Mouse (Mus musculus): Measurements from ENCODE around the gene Limch1. TPM values are rescaled to one million over a fixed set of nuclear protein-coding genes. Genes with fewer than 3 reads are reported as not detected.

The Limch1 gene
- total RNA-seq, 2 experiments from 2014 or later: 121 to 127 TPM

- Histone ChIP-seq H3K4me3 (no peak overlapping the region), H3K27ac (no peak overlapping the region)
- intact Hi-C loops (cut with DNase I): no loop called here
- TF ChIP-seq CTCF (IDR thresholded peaks at IDR 0.05): no peak
- no peak for DNase-seq (ENCODE audit: extremely low spot score in 1 of 2, low spot score in 2 of 2)
Observed at GRCm38 (mm10) chr5:67013926-67014325, 268.3 kb downstream of the Limch1 start.

DNA sequence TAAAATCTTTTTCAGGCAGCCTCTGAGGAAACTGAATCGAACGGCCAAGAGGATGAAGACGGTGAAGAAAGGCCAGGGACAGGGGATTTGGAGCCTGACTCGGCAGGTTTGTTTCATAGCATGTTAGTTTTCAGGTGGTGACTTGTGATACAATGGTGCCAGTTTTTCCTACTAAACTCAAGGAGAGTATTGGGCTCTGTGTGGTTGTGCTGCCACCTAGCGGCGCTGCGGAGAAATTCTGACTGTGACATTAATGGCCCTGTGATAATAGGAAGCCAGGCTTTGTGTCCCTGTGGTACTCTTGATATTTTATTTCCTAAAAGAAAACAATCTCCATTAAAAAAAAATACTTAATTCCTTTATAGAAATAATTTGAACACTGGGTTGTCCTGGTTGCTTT lies 270.8 kb downstream of the Limch1 start:
- DNase-seq (ENCODE audit: extremely low spot score in 1 of 2, low spot score in 2 of 2): peak; percentile 78 to 81
- peak; percentile 94 for TF ChIP-seq CTCF (IDR thresholded peaks at IDR 0.05)
- H3K4me3 ChIP-seq: no peak overlapping the region
- intact Hi-C loops (cut with DNase I): loop anchor here (1.0 to 2.0 kb wide), 2 partner anchors 308 to 319 kb away; no protein-coding TSS in a partner anchor
- no peak overlapping the region for H3K27ac ChIP-seq

GRCm38 (mm10) chr5:67024459-67025050 lies 278.9 kb downstream of the Limch1 start:
- intact Hi-C loops (cut with DNase I): no loop called here
- no peak for TF ChIP-seq CTCF (IDR thresholded peaks at IDR 0.05)
- DNase-seq (ENCODE audit: extremely low spot score in 1 of 2, low spot score in 2 of 2): no peak

GRCm38 (mm10) chr5:67025095-67025494 lies 279.5 kb downstream of the Limch1 start:
- TF ChIP-seq CTCF (IDR thresholded peaks at IDR 0.05): no peak
- no peak for DNase-seq (ENCODE audit: extremely low spot score in 1 of 2, low spot score in 2 of 2)
- intact Hi-C loops (cut with DNase I): no loop called here
- Histone ChIP-seq H3K4me3 (no peak overlapping the region), H3K27ac (no peak overlapping the region)

More at GRCm38 (mm10) chr5:67024459-67025050, 278.9 kb downstream of the Limch1 start:
- H3K27ac ChIP-seq: no peak overlapping the region
- H3K4me3 ChIP-seq: no peak overlapping the region

DNA sequence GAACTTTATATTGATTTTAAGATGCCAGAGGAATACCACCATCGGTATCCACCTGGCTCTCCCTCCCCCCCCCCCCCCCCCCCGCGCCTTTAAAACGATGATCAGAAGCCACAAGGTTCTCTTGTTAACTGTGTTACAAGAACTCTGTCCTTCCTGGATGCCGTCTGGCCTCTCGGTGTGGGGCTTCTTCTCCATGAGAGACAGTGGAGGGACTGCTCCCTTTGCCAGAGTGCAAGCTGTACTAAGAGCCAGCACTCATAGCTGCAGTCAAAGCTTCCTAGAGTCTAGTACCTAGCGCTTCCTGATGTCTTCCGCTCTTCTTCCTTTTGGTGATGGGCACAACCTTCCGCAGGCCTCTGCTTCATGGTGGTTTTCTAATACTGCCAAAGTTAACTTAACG lies 280.0 kb downstream of the Limch1 start:
- TF ChIP-seq CTCF (IDR thresholded peaks at IDR 0.05): no peak
- no peak for DNase-seq (ENCODE audit: extremely low spot score in 1 of 2, low spot score in 2 of 2)
- H3K27ac ChIP-seq: no peak overlapping the region

GRCm38 (mm10) chr5:67028786-67029185 lies 283.2 kb downstream of the Limch1 start:
- DNase-seq (ENCODE audit: extremely low spot score in 1 of 2, low spot score in 2 of 2): no peak
- H3K27ac ChIP-seq: no peak overlapping the region
- intact Hi-C loops (cut with DNase I): no loop called here
- H3K4me3 ChIP-seq: no peak overlapping the region
- TF ChIP-seq CTCF (IDR thresholded peaks at IDR 0.05): no peak

More for the DNA sequence above, 280.0 kb downstream of the Limch1 start:
- no peak overlapping the region for H3K4me3 ChIP-seq
- intact Hi-C loops (cut with DNase I): no loop called here

- no peak for TF ChIP-seq CTCF (IDR thresholded peaks at IDR 0.05)
- DNase-seq (ENCODE audit: extremely low spot score in 1 of 2, low spot score in 2 of 2): no peak
- intact Hi-C loops (cut with DNase I): no loop called here
- Histone ChIP-seq H3K4me3 (no peak overlapping the region), H3K27ac (no peak overlapping the region)
Observed at GRCm38 (mm10) chr5:67029946-67030345, 284.3 kb downstream of the Limch1 start.

- intact Hi-C loops (cut with DNase I): no loop called here
- Histone ChIP-seq H3K4me3 (no peak overlapping the region), H3K27ac (no peak overlapping the region)
- no peak for DNase-seq (ENCODE audit: extremely low spot score in 1 of 2, low spot score in 2 of 2)
- TF ChIP-seq CTCF (IDR thresholded peaks at IDR 0.05): no peak
Observed at GRCm38 (mm10) chr5:67032601-67033000, 287.0 kb downstream of the Limch1 start.

GRCm38 (mm10) chr5:67043932-67044331 lies 298.3 kb downstream of the Limch1 start:
- no peak for DNase-seq (ENCODE audit: extremely low spot score in 1 of 2, low spot score in 2 of 2)
- intact Hi-C loops (cut with DNase I): no loop called here
- H3K27ac ChIP-seq: no peak overlapping the region
- H3K4me3 ChIP-seq: no peak overlapping the region
- no peak for TF ChIP-seq CTCF (IDR thresholded peaks at IDR 0.05)

GRCm38 (mm10) chr5:67048003-67048402 lies 302.4 kb downstream of the Limch1 start:
- Histone ChIP-seq H3K4me3 (no peak overlapping the region), H3K27ac (no peak overlapping the region)
- DNase-seq (ENCODE audit: extremely low spot score in 1 of 2, low spot score in 2 of 2): peak in 1 of 2 experiments; percentile 33
- intact Hi-C loops (cut with DNase I): loop anchor here (1.0 kb wide), 1 partner anchor 190 kb away; no protein-coding TSS in a partner anchor
- peak; percentile 88 for TF ChIP-seq CTCF (IDR thresholded peaks at IDR 0.05)

GRCm38 (mm10) chr5:67057803-67058202 lies 312.2 kb downstream of the Limch1 start:
- peak; percentile 39 for TF ChIP-seq CTCF (IDR thresholded peaks at IDR 0.05)
- H3K4me3 ChIP-seq: no peak overlapping the region
- no peak for DNase-seq (ENCODE audit: extremely low spot score in 1 of 2, low spot score in 2 of 2)
- H3K27ac ChIP-seq: no peak overlapping the region
- intact Hi-C loops (cut with DNase I): no loop called here

DNA sequence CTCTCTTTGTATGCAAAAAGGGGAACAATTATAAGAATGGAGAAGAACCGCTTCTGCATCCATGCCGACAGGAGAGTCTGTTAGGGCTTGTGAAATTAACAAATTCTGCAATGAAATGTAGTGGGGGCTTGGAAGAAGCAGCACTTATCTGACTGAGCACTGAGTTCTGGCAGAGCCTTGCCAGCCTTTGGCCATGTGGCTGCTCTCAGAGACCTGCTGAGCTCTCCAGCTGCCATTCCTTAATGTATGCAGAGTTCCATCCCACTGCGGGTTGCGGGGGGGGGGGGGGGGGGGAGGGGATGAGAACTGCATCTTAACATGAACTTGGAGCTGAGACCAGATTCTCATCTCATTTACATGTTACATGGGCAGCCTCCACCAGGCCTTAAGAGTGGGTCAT lies 314.9 kb downstream of the Limch1 start:
- H3K4me3 ChIP-seq: no peak overlapping the region
- H3K27ac ChIP-seq: no peak overlapping the region
- intact Hi-C loops (cut with DNase I): no loop called here
- no peak for DNase-seq (ENCODE audit: extremely low spot score in 1 of 2, low spot score in 2 of 2)
- no peak for TF ChIP-seq CTCF (IDR thresholded peaks at IDR 0.05)

GRCm38 (mm10) chr5:67063596-67063995 lies 318.0 kb downstream of the Limch1 start:
- Histone ChIP-seq H3K4me3 (no peak overlapping the region), H3K27ac (no peak overlapping the region)
- intact Hi-C loops (cut with DNase I): no loop called here
- DNase-seq (ENCODE audit: extremely low spot score in 1 of 2, low spot score in 2 of 2): no peak
- TF ChIP-seq CTCF (IDR thresholded peaks at IDR 0.05): no peak

Data from left cerebral cortex, adult 2 months (tissue).